Mouse (Mus musculus): ENCODE measurements around the gene Eef1a2. TPM values are rescaled to one million over a fixed set of nuclear protein-coding genes. Genes with fewer than 3 reads are reported as not detected.

The Eef1a2 gene
- total and polyA plus RNA-seq, 3 experiments: not detected

GRCm38 (mm10) chr2:181128963-181129362 lies 27.9 kb downstream of the Eef1a2 start:
- Histone ChIP-seq H3K4me1 (ENCODE audit: control insufficient read depth in 1 of 2, insufficient read depth in 2 of 2) (no peaks in the 10 kb centered on the region), H3K9ac (ENCODE audit: insufficient read depth, low read depth) (no peak overlapping the region), H3K36me3 (replicated peaks in 1 of 2; ENCODE audit: control insufficient read depth in 1 of 2, insufficient read depth in 1 of 2, low read length in 1 of 2) (no peaks in the 10 kb centered on the region), H3K4me2 (ENCODE audit: insufficient read depth, low read depth, poor library complexity, severe bottlenecking) (no peak overlapping the region), H3K79me2 (replicated peaks; ENCODE audit: control insufficient read depth, extremely low read depth, insufficient read depth, poor library complexity, severe bottlenecking) (no peaks in the 10 kb centered on the region), H3K4me3 (replicated peaks in 1 of 3; ENCODE audit: low read depth in 2 of 3, low read length in 2 of 3, poor library complexity in 1 of 3) (no peak overlapping the region), H3K27ac (ENCODE audit: insufficient read depth, low read depth) (no peak overlapping the region), H3K27me3 (replicated peaks) (peaks cover 95% of the 10 kb centered on the region), H3K9me3 (replicated peaks; ENCODE audit: low read length) (no peaks in the 10 kb centered on the region)
- no peak for TF ChIP-seq CHD2 (IDR thresholded peaks at IDR 0.05; ENCODE audit: low read length)
- no peak for TF ChIP-seq NELFE (IDR thresholded peaks at IDR 0.05; ENCODE audit: low read depth, low read length)
- no peak for TF ChIP-seq HCFC1 (IDR thresholded peaks at IDR 0.05; ENCODE audit: low read depth, low read length)
- no peak for TF ChIP-seq EP300 (IDR thresholded peaks at IDR 0.05; ENCODE audit: low read length)
- no peak for TF ChIP-seq SMC3 (IDR thresholded peaks at IDR 0.05; ENCODE audit: low read depth, low read length)
- no peak for TF ChIP-seq TBP (conservative IDR thresholded peaks at IDR 0.05; ENCODE audit: low read depth, low read length)
- no peak for TF ChIP-seq RCOR1 (conservative IDR thresholded peaks at IDR 0.05; ENCODE audit: low read depth, low read length)
- no peak for TF ChIP-seq CHD1 (IDR thresholded peaks at IDR 0.05; ENCODE audit: low read depth, low read length)
- TF ChIP-seq JUN (IDR thresholded peaks at IDR 0.05; ENCODE audit: insufficient read depth, low read depth, low read length): no peak
- no peak for TF ChIP-seq UBTF (IDR thresholded peaks at IDR 0.05; ENCODE audit: low read depth, low read length)
- no peak for TF ChIP-seq CTCF (conservative IDR thresholded peaks at IDR 0.05 in 1 of 2, IDR thresholded peaks at IDR 0.05 in 1 of 2; ENCODE audit: low read depth in 2 of 2, low read length in 2 of 2)
- no peak for TF ChIP-seq ZNF384 (IDR thresholded peaks at IDR 0.05; ENCODE audit: low read depth, low read length)
- TF ChIP-seq BHLHE40 (IDR thresholded peaks at IDR 0.05; ENCODE audit: low read depth, low read length): no peak
- TF ChIP-seq ZMIZ1 (IDR thresholded peaks at IDR 0.05; ENCODE audit: low read depth, low read length): no peak
- TF ChIP-seq MYC (IDR thresholded peaks at IDR 0.05; ENCODE audit: low read depth, low read length): no peak
- TF ChIP-seq USF2 (conservative IDR thresholded peaks at IDR 0.05; ENCODE audit: low read depth, low read length): no peak
- TF ChIP-seq SIN3A (IDR thresholded peaks at IDR 0.05; ENCODE audit: low read length): no peak
- no peak for TF ChIP-seq MXI1 (IDR thresholded peaks at IDR 0.05; ENCODE audit: low read depth, low read length)
- TF ChIP-seq KAT2A (IDR thresholded peaks at IDR 0.05; ENCODE audit: insufficient replicate concordance, low read length): no peak
- dilution Hi-C loops (cut with MboI; ENCODE audit: extremely low pct_ligation_motif_present, extremely low pct_unique_long_range_greater_than_20kb, low sequenced_read_pairs) (no loop called here), in situ Hi-C loops (cut with MboI; ENCODE audit: low pct_ligation_motif_present, low pct_unique_long_range_greater_than_20kb, low sequenced_read_pairs) (no loop called here)
- no peak for DNase-seq (ENCODE audit: extremely low read depth)

GRCm38 (mm10) chr2:181127786-181128185 lies 29.0 kb downstream of the Eef1a2 start:
- dilution Hi-C loops (cut with MboI; ENCODE audit: extremely low pct_ligation_motif_present, extremely low pct_unique_long_range_greater_than_20kb, low sequenced_read_pairs) (no loop called here), in situ Hi-C loops (cut with MboI; ENCODE audit: low pct_ligation_motif_present, low pct_unique_long_range_greater_than_20kb, low sequenced_read_pairs) (no loop called here)
- TF ChIP-seq POLR2AphosphoS2 (IDR thresholded peaks at IDR 0.05; ENCODE audit: low read depth, low read length): no peak
- no peak for TF ChIP-seq CHD1 (IDR thresholded peaks at IDR 0.05; ENCODE audit: low read depth, low read length)
- TF ChIP-seq RCOR1 (conservative IDR thresholded peaks at IDR 0.05; ENCODE audit: low read depth, low read length): no peak
- no peak for TF ChIP-seq KAT2A (IDR thresholded peaks at IDR 0.05; ENCODE audit: insufficient replicate concordance, low read length)
- no peak for TF ChIP-seq USF2 (conservative IDR thresholded peaks at IDR 0.05; ENCODE audit: low read depth, low read length)
- TF ChIP-seq MYC (IDR thresholded peaks at IDR 0.05; ENCODE audit: low read depth, low read length): no peak
- TF ChIP-seq SIN3A (IDR thresholded peaks at IDR 0.05; ENCODE audit: low read length): no peak
- TF ChIP-seq CTCF (conservative IDR thresholded peaks at IDR 0.05 in 1 of 2, IDR thresholded peaks at IDR 0.05 in 1 of 2; ENCODE audit: low read depth in 2 of 2, low read length in 2 of 2): no peak
- no peak for TF ChIP-seq ZNF384 (IDR thresholded peaks at IDR 0.05; ENCODE audit: low read depth, low read length)
- TF ChIP-seq NELFE (IDR thresholded peaks at IDR 0.05; ENCODE audit: low read depth, low read length): no peak
- H3K27me3 ChIP-seq (replicated peaks): peaks cover 95% of the 10 kb centered on the region
- no peak for DNase-seq (ENCODE audit: extremely low read depth)
- no peak overlapping the region for H3K4me2 ChIP-seq (ENCODE audit: insufficient read depth, low read depth, poor library complexity, severe bottlenecking)
- no peaks in the 10 kb centered on the region for H3K36me3 ChIP-seq (replicated peaks in 1 of 2; ENCODE audit: control insufficient read depth in 1 of 2, insufficient read depth in 1 of 2, low read length in 1 of 2)
- H3K79me2 ChIP-seq (replicated peaks; ENCODE audit: control insufficient read depth, extremely low read depth, insufficient read depth, poor library complexity, severe bottlenecking): no peaks in the 10 kb centered on the region
- no peaks in the 10 kb centered on the region for H3K4me1 ChIP-seq (ENCODE audit: control insufficient read depth in 1 of 2, insufficient read depth in 2 of 2)
- no peak overlapping the region for H3K9ac ChIP-seq (ENCODE audit: insufficient read depth, low read depth)
- no peaks in the 10 kb centered on the region for H3K9me3 ChIP-seq (replicated peaks; ENCODE audit: low read length)
- H3K4me3 ChIP-seq (replicated peaks in 1 of 3; ENCODE audit: low read depth in 2 of 3, low read length in 2 of 3, poor library complexity in 1 of 3): no peak overlapping the region
- no peak overlapping the region for H3K27ac ChIP-seq (ENCODE audit: insufficient read depth, low read depth)

Data from CH12.LX (cell line).